Mouse (Mus musculus): Measurements from ENCODE around the gene Golga1. TPM values are rescaled to one million over a fixed set of nuclear protein-coding genes. Genes with fewer than 3 reads are reported as not detected.
A peak's percentile ranks its signal among the peaks of the same experiment; 100 is the strongest.
"Not testable (repeated sequence)": the region's sequence is repeated elsewhere in the genome, so short reads cannot be mapped to it uniquely, and the experiment has no call there.

Gene Golga1
- polyA plus RNA-seq, 1 experiment from 2014 or later: 34.4 TPM

DNA sequence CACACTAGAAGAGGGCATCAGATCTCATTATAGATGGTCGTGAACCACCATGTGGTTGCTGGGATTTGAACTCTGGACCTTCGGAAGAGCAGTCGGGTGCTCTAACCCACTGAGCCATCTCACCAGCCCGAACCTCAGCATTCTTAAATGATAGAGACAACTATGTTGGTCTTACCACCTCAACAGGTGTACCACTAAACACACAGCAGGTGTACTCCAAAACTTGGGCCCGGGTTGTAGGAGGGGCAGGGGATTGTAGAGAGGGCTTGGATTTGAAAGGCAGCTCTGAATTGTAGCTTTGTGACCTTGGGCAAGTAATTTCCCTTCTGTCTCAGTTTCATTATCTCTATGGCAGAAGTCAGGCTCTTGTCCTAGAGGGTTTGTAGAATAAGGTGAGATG is 55.2 kb downstream of the Golga1 start:
- not testable (repeated sequence) for H3K4me3 ChIP-seq (ENCODE audit: low read depth, low read length); H3K9me3 ChIP-seq (ENCODE audit: control insufficient read depth, low read length); DNase-seq (ENCODE audit: low spot score, missing footprints); H3K36me3 ChIP-seq (ENCODE audit: control insufficient read depth, insufficient read depth, low read length); H3K27me3 ChIP-seq (ENCODE audit: control insufficient read depth, insufficient read depth, low read length); H3K27ac ChIP-seq (ENCODE audit: low read depth, low read length); H3K9ac ChIP-seq (ENCODE audit: low read length); H3K4me2 ChIP-seq; ATAC-seq (ENCODE audit: low FRiP score)
- peaks cover 19% of the 10 kb centered on the region for H3K4me1 ChIP-seq (ENCODE audit: control insufficient read depth, insufficient read depth, low read length)
- 94% methylated on average over 4 of the region's 5 CpGs for WGBS

DNA sequence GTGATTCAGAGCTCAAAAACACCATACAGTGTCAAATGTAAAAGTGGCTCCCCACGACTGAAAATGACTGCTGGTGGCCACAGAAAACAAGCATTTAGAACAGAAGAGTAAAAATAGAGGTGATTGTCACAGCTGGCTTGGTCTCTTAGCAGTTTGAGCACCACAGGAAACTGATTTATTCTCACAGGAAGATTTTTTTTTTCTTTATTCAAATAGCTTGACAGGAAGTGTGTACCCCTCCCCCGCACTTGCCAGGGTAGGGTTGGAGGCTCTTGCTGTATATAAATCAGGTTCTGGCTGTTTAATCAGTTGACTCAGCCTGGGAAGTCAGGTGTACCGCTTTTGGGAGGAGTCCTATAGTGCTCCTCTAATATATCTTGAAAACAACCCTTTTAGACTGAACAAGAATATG is 56.4 kb downstream of the Golga1 start:
- no peak for ATAC-seq (ENCODE audit: low FRiP score)
- 31% methylated on average over 3 of the region's 3 CpGs for whole genome bisulfite sequencing

DNA sequence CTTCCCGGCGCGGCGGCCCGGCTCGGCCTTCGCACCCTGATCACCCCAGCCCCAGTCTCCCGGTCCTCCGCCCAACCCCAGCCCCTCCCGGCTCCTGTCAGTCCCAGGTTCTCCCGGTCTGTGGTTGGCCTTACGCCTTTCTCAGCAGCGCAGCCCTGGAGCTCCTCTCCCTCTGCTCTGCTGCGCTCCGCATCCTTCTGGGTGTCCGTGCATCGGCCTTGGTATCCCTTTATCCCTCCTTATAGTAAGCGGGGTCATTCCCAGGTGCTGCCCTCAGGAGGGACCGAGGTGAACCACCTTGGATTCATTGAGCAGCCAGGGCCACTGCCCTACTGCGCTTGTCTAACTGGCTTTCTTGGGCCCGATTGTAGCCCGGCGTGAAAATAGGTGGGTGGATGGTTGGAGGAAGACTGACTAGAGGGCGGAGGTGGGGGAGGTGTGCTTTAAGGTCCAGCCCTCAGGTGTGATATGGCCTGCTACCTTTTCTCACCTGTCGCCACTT is 56.9 kb downstream of the Golga1 start:
- peak overlapping the region; percentile 87; the same call in 1 of the 2 replicates for H3K27ac ChIP-seq (ENCODE audit: low read depth, low read length)
- peaks cover 5% of the 10 kb centered on the region; the same call in 1 of the 2 replicates for H3K36me3 ChIP-seq (ENCODE audit: control insufficient read depth, insufficient read depth, low read length)
- H3K9ac ChIP-seq (ENCODE audit: low read length): peak overlapping the region; percentile 96
- H3K4me1 ChIP-seq (ENCODE audit: control insufficient read depth, insufficient read depth, low read length): peaks cover 27% of the 10 kb centered on the region
- H3K4me2 ChIP-seq: peak overlapping the region; percentile 94
- DNase-seq (ENCODE audit: low spot score, missing footprints) (no peak), ATAC-seq (ENCODE audit: low FRiP score) (peak; percentile 63)
- H3K9me3 ChIP-seq (ENCODE audit: control insufficient read depth, low read length): no peaks in the 10 kb centered on the region
- H3K27me3 ChIP-seq (ENCODE audit: control insufficient read depth, insufficient read depth, low read length): no peaks in the 10 kb centered on the region
- peak overlapping the region; percentile 65 for H3K4me3 ChIP-seq (ENCODE audit: low read depth, low read length)
- under 1% methylated on average over 25 of the region's 25 CpGs for WGBS

More for the DNA sequence above, 56.4 kb downstream of the Golga1 start:
- Histone ChIP-seq H3K9ac (ENCODE audit: low read length) (peak overlapping the region; percentile 96), H3K27me3 (ENCODE audit: control insufficient read depth, insufficient read depth, low read length) (no peaks in the 10 kb centered on the region), H3K4me1 (ENCODE audit: control insufficient read depth, insufficient read depth, low read length) (peaks cover 22% of the 10 kb centered on the region), H3K4me3 (ENCODE audit: low read depth, low read length) (peak overlapping the region; percentile 65), H3K4me2 (peak overlapping the region; percentile 94), H3K9me3 (ENCODE audit: control insufficient read depth, low read length) (no peaks in the 10 kb centered on the region), H3K27ac (ENCODE audit: low read depth, low read length) (no peak overlapping the region), H3K36me3 (ENCODE audit: control insufficient read depth, insufficient read depth, low read length) (peaks cover 5% of the 10 kb centered on the region; the same call in 1 of the 2 replicates)
- DNase-seq (ENCODE audit: low spot score, missing footprints): no peak

DNA sequence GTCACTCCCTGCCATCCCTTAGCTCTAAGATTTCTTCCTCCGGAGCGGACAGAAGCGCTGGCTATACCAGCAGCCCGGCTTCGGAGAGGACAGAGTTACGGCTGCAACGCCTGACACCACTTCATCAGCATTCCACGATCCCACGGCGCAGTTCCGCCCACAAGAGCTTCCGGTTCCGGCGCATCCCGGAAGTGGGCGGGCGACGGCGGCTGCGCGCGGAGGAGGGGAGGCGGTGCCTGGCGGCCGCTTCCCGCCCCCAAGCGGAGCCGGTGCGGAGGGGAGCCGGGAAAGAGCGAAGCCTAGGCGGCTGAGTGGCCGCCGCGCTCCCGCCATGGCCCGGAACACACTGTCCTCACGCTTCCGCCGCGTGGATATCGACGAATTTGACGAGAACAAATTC is 57.5 kb downstream of the Golga1 start:
- 1% methylated on average over 39 of the region's 44 CpGs for WGBS
- ATAC-seq (ENCODE audit: low FRiP score): peak; percentile 89
- H3K27ac ChIP-seq (ENCODE audit: low read depth, low read length): peak overlapping the region; percentile 87

DNA sequence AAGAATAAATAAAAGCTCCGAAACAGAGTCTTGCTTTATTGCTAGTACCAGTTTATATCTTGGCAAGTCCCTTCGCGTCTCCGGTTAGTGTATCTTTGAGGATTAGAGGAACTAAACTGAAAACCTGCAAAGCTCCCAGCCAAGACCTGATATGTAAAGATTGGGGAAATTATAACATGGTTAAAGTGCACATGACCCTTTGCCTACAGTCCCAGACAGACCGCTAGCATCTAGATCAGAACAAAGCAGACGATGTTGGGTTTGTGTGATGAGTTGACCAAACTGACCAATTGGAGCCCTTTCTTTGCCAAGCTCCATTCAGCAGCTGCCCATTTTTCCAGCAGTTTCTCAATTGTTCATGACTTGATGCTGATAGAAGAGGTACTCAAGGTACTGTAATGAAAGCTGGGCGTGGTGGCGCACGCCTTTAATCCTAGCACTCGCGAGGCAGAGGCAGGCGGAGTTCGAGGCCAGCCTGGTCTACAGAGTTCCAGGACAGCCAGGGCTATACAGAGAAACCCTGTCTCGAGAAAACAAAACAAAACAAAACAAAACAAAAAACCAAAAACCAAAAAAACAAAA is 59.1 kb downstream of the Golga1 start:
- ATAC-seq (ENCODE audit: low FRiP score) (no peak), DNase-seq (ENCODE audit: low spot score, missing footprints) (no peak)
- peaks cover 17% of the 10 kb centered on the region for H3K36me3 ChIP-seq (ENCODE audit: control insufficient read depth, insufficient read depth, low read length)
- H3K27ac ChIP-seq (ENCODE audit: low read depth, low read length): no peak overlapping the region
- no peak overlapping the region for H3K9ac ChIP-seq (ENCODE audit: low read length)
- peaks cover 34% of the 10 kb centered on the region for H3K4me1 ChIP-seq (ENCODE audit: control insufficient read depth, insufficient read depth, low read length)
- WGBS: 89% methylated on average over 14 of the region's 14 CpGs
- H3K9me3 ChIP-seq (ENCODE audit: control insufficient read depth, low read length): no peaks in the 10 kb centered on the region
- H3K4me2 ChIP-seq: peak overlapping the region; percentile 96
- no peak overlapping the region; the same call in 1 of the 2 replicates for H3K4me3 ChIP-seq (ENCODE audit: low read depth, low read length)
- H3K27me3 ChIP-seq (ENCODE audit: control insufficient read depth, insufficient read depth, low read length): no peaks in the 10 kb centered on the region

More for the DNA sequence above, 57.5 kb downstream of the Golga1 start:
- Histone ChIP-seq H3K4me3 (ENCODE audit: low read depth, low read length) (peak overlapping the region; percentile 65), H3K27me3 (ENCODE audit: control insufficient read depth, insufficient read depth, low read length) (no peaks in the 10 kb centered on the region), H3K4me2 (peak overlapping the region; percentile 94), H3K9me3 (ENCODE audit: control insufficient read depth, low read length) (no peaks in the 10 kb centered on the region), H3K4me1 (ENCODE audit: control insufficient read depth, insufficient read depth, low read length) (peaks cover 32% of the 10 kb centered on the region), H3K9ac (ENCODE audit: low read length) (peak overlapping the region; percentile 96), H3K36me3 (ENCODE audit: control insufficient read depth, insufficient read depth, low read length) (peaks cover 10% of the 10 kb centered on the region)
- peak; percentile 99 for DNase-seq (ENCODE audit: low spot score, missing footprints)

DNA sequence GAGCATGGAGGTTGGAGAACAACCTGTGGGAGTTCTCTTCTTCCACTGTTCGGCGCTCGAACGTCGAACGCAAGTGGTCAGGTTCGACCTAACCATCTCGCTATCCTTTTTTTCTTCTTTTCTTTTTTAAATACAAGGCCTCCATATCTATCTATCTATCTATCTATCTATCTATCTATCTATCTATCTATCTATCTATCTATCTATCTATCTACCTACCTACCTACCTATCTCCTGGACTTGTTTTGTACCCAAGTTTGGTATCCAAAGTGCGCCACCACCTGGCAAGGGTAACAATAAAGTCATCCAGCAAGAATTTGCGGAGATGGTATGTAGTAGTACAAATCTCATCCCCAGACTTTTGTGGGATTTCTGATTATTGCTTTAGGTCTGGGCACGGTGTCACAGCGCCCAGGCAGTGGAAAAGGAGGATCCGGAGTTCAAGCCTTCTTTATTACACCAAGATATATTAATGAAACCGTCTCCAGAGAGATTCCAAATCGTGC is 59.7 kb downstream of the Golga1 start, which contains the start of gene Rpl35:
TSS of gene Rpl35 (minus strand) at position 51 of the 506 bp plus-strand sequence.
- DNase-seq (ENCODE audit: low spot score, missing footprints) (no peak), ATAC-seq (ENCODE audit: low FRiP score) (no peak)
- Histone ChIP-seq H3K4me2 (peak within 1 kb of the TSS; percentile 96), H3K27ac (ENCODE audit: low read depth, low read length) (peak within 1 kb of the TSS; percentile 66), H3K36me3 (ENCODE audit: control insufficient read depth, insufficient read depth, low read length) (peaks cover 23% of the 10 kb centered on the region), H3K9ac (ENCODE audit: low read length) (peak within 1 kb of the TSS; percentile 91), H3K9me3 (ENCODE audit: control insufficient read depth, low read length) (no peaks in the 10 kb centered on the region), H3K4me1 (ENCODE audit: control insufficient read depth, insufficient read depth, low read length) (peaks cover 34% of the 10 kb centered on the region), H3K4me3 (ENCODE audit: low read depth, low read length) (peak within 1 kb of the TSS; percentile 87), H3K27me3 (ENCODE audit: control insufficient read depth, insufficient read depth, low read length) (no peaks in the 10 kb centered on the region)
- 12% methylated on average over 15 of the region's 15 CpGs for WGBS

DNA sequence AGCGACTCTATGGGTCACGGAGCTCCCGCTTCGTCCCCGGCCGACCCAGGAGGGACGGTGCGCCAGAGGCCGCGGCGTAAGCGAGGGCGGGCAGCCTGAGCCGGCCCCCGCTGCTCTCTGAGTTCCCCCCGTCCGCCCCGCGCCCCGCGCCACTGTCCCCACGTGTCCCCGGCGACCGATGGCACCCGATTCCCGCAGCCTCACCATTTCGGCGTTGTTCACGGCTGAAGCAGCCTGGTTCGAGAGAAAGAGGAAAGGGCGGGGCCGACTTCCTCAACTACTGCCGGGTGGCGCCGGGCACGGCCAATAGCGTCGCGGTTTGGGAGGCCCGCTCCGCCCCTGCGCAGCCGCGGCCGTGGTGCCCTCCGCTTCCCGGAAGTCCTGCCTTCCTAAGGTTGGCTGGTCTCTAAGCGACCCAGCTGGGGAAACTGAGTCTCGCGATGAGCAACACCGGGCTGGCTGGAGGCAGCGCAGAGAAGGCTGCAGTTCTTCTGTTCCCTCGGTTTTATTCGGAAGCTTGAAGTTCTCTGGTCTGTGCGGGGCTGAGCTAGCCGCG is 60.4 kb downstream of the Golga1 start, which contains the start of gene Arpc5l:
TSS of gene Arpc5l (plus strand) at position 469 of the 556 bp plus-strand sequence.
- DNase-seq (ENCODE audit: low spot score, missing footprints) (peak; percentile 97), ATAC-seq (ENCODE audit: low FRiP score) (peak; percentile 89)
- H3K27me3 ChIP-seq (ENCODE audit: control insufficient read depth, insufficient read depth, low read length): no peaks in the 10 kb centered on the region
- peaks cover 26% of the 10 kb centered on the region for H3K36me3 ChIP-seq (ENCODE audit: control insufficient read depth, insufficient read depth, low read length)
- H3K27ac ChIP-seq (ENCODE audit: low read depth, low read length): peak within 1 kb of the TSS; percentile 66
- H3K9me3 ChIP-seq (ENCODE audit: control insufficient read depth, low read length): no peaks in the 10 kb centered on the region
- peak within 1 kb of the TSS; percentile 91 for H3K9ac ChIP-seq (ENCODE audit: low read length)
- under 1% methylated on average over 51 of the region's 58 CpGs for whole genome bisulfite sequencing
- peak within 1 kb of the TSS; percentile 87 for H3K4me3 ChIP-seq (ENCODE audit: low read depth, low read length)
- H3K4me1 ChIP-seq (ENCODE audit: control insufficient read depth, insufficient read depth, low read length): peaks cover 34% of the 10 kb centered on the region
- H3K4me2 ChIP-seq: peak within 1 kb of the TSS; percentile 96

DNA sequence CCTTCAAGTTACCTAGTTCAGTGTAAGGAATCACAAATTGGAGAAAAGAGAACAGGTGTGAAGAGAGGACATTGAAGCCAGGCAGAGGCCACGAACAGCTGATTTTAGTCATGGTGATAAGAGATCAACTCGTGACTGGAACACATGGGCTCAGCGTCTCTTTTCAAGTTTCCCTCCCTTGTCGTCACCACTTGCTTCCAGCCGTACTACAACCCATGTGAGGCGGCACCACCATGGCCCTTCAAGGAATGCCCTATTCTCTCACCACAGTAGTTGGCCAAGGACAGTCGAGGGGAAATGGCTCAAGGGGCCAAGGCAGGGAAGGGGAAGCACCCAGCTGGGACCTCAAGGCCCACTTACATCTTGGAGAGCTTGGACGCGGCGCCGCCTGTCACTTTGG is 61.0 kb downstream of the Golga1 start:
- no peak for ATAC-seq (ENCODE audit: low FRiP score)
- peak; percentile 94 for DNase-seq (ENCODE audit: low spot score, missing footprints)
- peak overlapping the region; percentile 87 for H3K4me3 ChIP-seq (ENCODE audit: low read depth, low read length)
- H3K27ac ChIP-seq (ENCODE audit: low read depth, low read length): no peak overlapping the region
- no peaks in the 10 kb centered on the region for H3K9me3 ChIP-seq (ENCODE audit: control insufficient read depth, low read length)
- H3K4me1 ChIP-seq (ENCODE audit: control insufficient read depth, insufficient read depth, low read length): peaks cover 30% of the 10 kb centered on the region
- H3K4me2 ChIP-seq: peak overlapping the region; percentile 96
- H3K27me3 ChIP-seq (ENCODE audit: control insufficient read depth, insufficient read depth, low read length): no peaks in the 10 kb centered on the region
- H3K36me3 ChIP-seq (ENCODE audit: control insufficient read depth, insufficient read depth, low read length): peaks cover 30% of the 10 kb centered on the region
- H3K9ac ChIP-seq (ENCODE audit: low read length): peak overlapping the region; percentile 91
- under 1% methylated on average over 11 of the region's 11 CpGs for WGBS

DNA sequence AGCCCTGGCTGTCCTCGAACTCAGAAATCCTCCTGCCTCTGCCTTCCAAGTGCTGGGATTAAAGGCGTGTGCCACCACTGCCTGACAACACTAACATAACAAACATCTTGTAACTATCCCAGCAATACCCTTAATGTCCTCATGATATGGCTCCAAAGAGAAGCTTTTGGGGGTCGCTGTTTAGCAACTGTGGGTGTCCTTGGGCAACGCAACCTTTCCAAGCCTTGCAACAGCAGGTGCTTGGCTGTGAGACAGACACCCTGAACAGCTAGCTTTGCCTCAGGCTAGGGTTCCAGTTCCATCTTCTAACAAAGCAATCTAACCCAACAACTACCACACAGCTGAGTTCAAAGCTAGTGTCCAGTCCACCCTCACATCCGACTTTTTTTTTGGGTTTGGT is 61.8 kb downstream of the Golga1 start:
- H3K27me3 ChIP-seq (ENCODE audit: control insufficient read depth, insufficient read depth, low read length): no peaks in the 10 kb centered on the region
- no peaks in the 10 kb centered on the region for H3K9me3 ChIP-seq (ENCODE audit: control insufficient read depth, low read length)
- ATAC-seq (ENCODE audit: low FRiP score) (no peak), DNase-seq (ENCODE audit: low spot score, missing footprints) (no peak)
- no peak overlapping the region for H3K27ac ChIP-seq (ENCODE audit: low read depth, low read length)
- H3K36me3 ChIP-seq (ENCODE audit: control insufficient read depth, insufficient read depth, low read length): peaks cover 30% of the 10 kb centered on the region
- peak overlapping the region; percentile 87 for H3K4me3 ChIP-seq (ENCODE audit: low read depth, low read length)
- H3K4me1 ChIP-seq (ENCODE audit: control insufficient read depth, insufficient read depth, low read length): peaks cover 23% of the 10 kb centered on the region
- H3K9ac ChIP-seq (ENCODE audit: low read length): peak overlapping the region; percentile 91
- H3K4me2 ChIP-seq: peak overlapping the region; percentile 96
- WGBS: 70% methylated on average over 5 of the region's 5 CpGs
